8 mouse cellular contexts compared by ENCODE assay signal in the genomic region with DNA sequence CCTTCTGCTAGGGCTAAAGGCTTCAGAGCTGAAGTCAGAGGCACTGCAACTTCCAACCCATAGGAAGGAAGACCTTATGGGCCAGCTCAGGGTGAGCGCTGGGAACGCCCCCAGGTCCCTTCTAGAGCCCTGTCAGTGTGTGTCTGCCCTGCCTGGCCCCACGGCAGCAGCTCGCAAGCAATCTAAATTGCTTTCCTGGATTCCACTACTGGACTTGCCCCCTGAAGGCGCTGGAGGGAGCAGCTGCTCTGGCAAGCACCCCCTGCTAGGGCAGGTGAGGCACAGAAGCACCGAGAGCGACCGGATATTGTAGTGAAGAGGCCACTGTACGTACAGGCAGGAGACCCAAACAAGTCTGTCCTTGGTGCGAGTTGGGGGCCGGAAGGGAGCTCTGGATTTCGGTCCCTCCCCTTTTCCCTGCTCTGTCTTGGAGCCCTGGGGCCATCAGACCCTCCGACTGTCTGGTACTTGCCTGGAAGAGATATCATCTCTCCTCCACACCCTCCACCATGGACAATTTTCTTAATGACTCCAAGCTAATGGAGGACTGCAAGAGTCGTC. TPM values are rescaled to one million over a fixed set of nuclear protein-coding genes. Genes with fewer than 3 reads are reported as not detected.
DNase-seq lines count a peak whose midpoint lies in the region; ATAC-seq and TF ChIP-seq lines count a peak whose summit lies in the region.

No protein-coding gene starts in this region.

- WGBS in heart, embryonic 15.5 days = 5% methylated on average over 14 of the region's 14 CpGs
- 3% methylated on average over 14 of the region's 14 CpGs for WGBS in limb, embryonic 15.5 days
- WGBS in midbrain, embryonic 14.5 days = 5% methylated on average over 14 of the region's 14 CpGs

- H3K9me3 ChIP-seq in heart, embryonic 15.5 days (replicated peaks) = no peaks in the 10 kb centered on the region
- H3K9me3 ChIP-seq in limb, embryonic 15.5 days = no peaks in the 10 kb centered on the region
- no peaks in the 10 kb centered on the region for H3K9me3 ChIP-seq in midbrain, embryonic 14.5 days (ENCODE audit: control insufficient read depth, low read length)

- H3K9ac ChIP-seq in heart, embryonic 15.5 days = peak overlapping the region; percentile 21; the same call in 1 of the 2 replicates
- peak overlapping the region; percentile 26; the same call in 1 of the 2 replicates for H3K9ac ChIP-seq in limb, embryonic 15.5 days
- peak overlapping the region; percentile 47 for H3K9ac ChIP-seq in midbrain, embryonic 14.5 days (replicated peaks; ENCODE audit: low read length)

- H3K4me1 ChIP-seq in brown adipose tissue, adult 24 weeks (ENCODE audit: control insufficient read depth, insufficient read depth, insufficient read length, low read length) = peaks cover 5% of the 10 kb centered on the region; the same call in 1 of the 2 replicates
- peaks cover 15% of the 10 kb centered on the region for H3K4me1 ChIP-seq in heart, embryonic 15.5 days (replicated peaks)
- H3K4me1 ChIP-seq in limb, embryonic 15.5 days = peaks cover 15% of the 10 kb centered on the region
- H3K4me1 ChIP-seq in midbrain, embryonic 14.5 days (ENCODE audit: control insufficient read depth, insufficient read depth, low read length) = peaks cover 4% of the 10 kb centered on the region; the same call in 1 of the 2 replicates

- TF ChIP-seq CTCF in gastrocnemius, adult 2 months (IDR thresholded peaks at IDR 0.05) = no peak

- peak; percentile 26 for DNase-seq in gastrocnemius, adult 2 months
- no peak for DNase-seq in gastrocnemius, adult 18-20 months (ENCODE audit: low spot score)
- peak; percentile 41 for DNase-seq in midbrain, embryonic 14.5 days
- DNase-seq in thymus, adult 18-20 months = peak; percentile 41 to 53
- DNase-seq in layer of hippocampus, postnatal 14 days (ENCODE audit: low spot score in 2 of 2) = no peak

- peak overlapping the region; percentile 46 for H3K27ac ChIP-seq in gastrocnemius, adult 2 months
- peak overlapping the region; percentile 44 for H3K27ac ChIP-seq in brown adipose tissue, adult 24 weeks (replicated peaks; ENCODE audit: low read depth, low read length)
- H3K27ac ChIP-seq in heart, embryonic 15.5 days = no peak overlapping the region
- no peak overlapping the region for H3K27ac ChIP-seq in limb, embryonic 15.5 days
- H3K27ac ChIP-seq in midbrain, embryonic 14.5 days (replicated peaks; ENCODE audit: low read depth, low read length) = no peak overlapping the region

- H3K36me3 ChIP-seq in heart, embryonic 15.5 days = no peaks in the 10 kb centered on the region
- no peaks in the 10 kb centered on the region for H3K36me3 ChIP-seq in limb, embryonic 15.5 days
- H3K36me3 ChIP-seq in midbrain, embryonic 14.5 days (ENCODE audit: control insufficient read depth, insufficient read depth, low read length) = no peaks in the 10 kb centered on the region

- intact Hi-C loops in gastrocnemius, adult 2 months (cut with DNase I) = loop anchor here (10.0 kb wide), 1 partner anchor 154 kb away; no protein-coding TSS in a partner anchor

- ATAC-seq in heart, embryonic 15.5 days (replicated peaks; ENCODE audit: insufficient number of reproducible peaks, insufficient read depth, low FRiP score, low read depth) = peak; percentile 22; the same call in 1 of the 2 replicates
- no peak for ATAC-seq in limb, embryonic 15.5 days (ENCODE audit: insufficient number of reproducible peaks, low FRiP score, low TSS enrichment, low read depth)
- ATAC-seq in midbrain, embryonic 14.5 days (ENCODE audit: low FRiP score, low TSS enrichment) = peak; percentile 66

- peaks cover 26% of the 10 kb centered on the region for H3K27me3 ChIP-seq in heart, embryonic 15.5 days
- H3K27me3 ChIP-seq in limb, embryonic 15.5 days = peaks cover 26% of the 10 kb centered on the region
- H3K27me3 ChIP-seq in midbrain, embryonic 14.5 days (ENCODE audit: control insufficient read depth, insufficient read depth, low read length) = peaks cover 13% of the 10 kb centered on the region

- H3K4me2 ChIP-seq in heart, embryonic 15.5 days = peak overlapping the region; percentile 86
- H3K4me2 ChIP-seq in limb, embryonic 15.5 days = peak overlapping the region; percentile 86
- peak overlapping the region; percentile 68 for H3K4me2 ChIP-seq in midbrain, embryonic 14.5 days (ENCODE audit: low read length)

- peak overlapping the region; percentile 73 for H3K4me3 ChIP-seq in gastrocnemius, adult 2 months
- peak overlapping the region; percentile 59 for H3K4me3 ChIP-seq in brown adipose tissue, adult 24 weeks (ENCODE audit: insufficient read depth, low read depth, low read length)
- H3K4me3 ChIP-seq in heart, embryonic 15.5 days = peak overlapping the region; percentile 50
- peak overlapping the region; percentile 42 for H3K4me3 ChIP-seq in limb, embryonic 15.5 days
- H3K4me3 ChIP-seq in midbrain, embryonic 14.5 days (replicated peaks; ENCODE audit: low read depth, low read length) = peak overlapping the region; percentile 49

RNA-seq across cellular contexts. Expression of a gene that starts 0.5 kb away (rescaled TPM):
- total RNA-seq in gastrocnemius, adult 2 months (2021) = under 1 TPM in 1 of 2 experiments, not detected in 1; 0.17 TPM
- total RNA-seq in gastrocnemius, adult 18-20 months (2021) = under 1 TPM in 1 of 2 experiments, not detected in 1; 0.09 TPM
- 0.63 TPM in 1 of 2 replicates, not detected in the other for polyA plus RNA-seq in brown adipose tissue, adult 24 weeks (2012; ENCODE audit: insufficient read depth, insufficient read length, missing spikeins)
- 0.18 and 0.44 TPM in 2 replicates for polyA plus RNA-seq in heart, embryonic 15.5 days (2015; fragmentation: Nextera tagmentation; extraction: Ambion mirVana)
- polyA plus RNA-seq in limb, embryonic 15.5 days (2015; fragmentation: Nextera tagmentation; extraction: Ambion mirVana) = 0.68 TPM in 2 replicates
- 0.78 and 0.84 TPM in 2 replicates for polyA plus RNA-seq in midbrain, embryonic 14.5 days (2014; fragmentation: Nextera tagmentation; extraction: Ambion mirVana)
- under 1 TPM; 0.14 to 0.26 TPM for total RNA-seq in layer of hippocampus, postnatal 14 days (2021)

Comparison
In these comparisons a context has a peak if more than half of its experiments do, and no peak if none do; other contexts are left out.
1. DNase-seq: peak in gastrocnemius, adult 2 months (single experiment), midbrain, embryonic 14.5 days (single experiment) and thymus, adult 18-20 months (2 of 2); none in gastrocnemius, adult 18-20 months (single experiment) and layer of hippocampus, postnatal 14 days (0 of 2).
2. H3K27ac ChIP-seq: peak in gastrocnemius, adult 2 months (single experiment) and brown adipose tissue, adult 24 weeks (single experiment); none in heart, embryonic 15.5 days (single experiment), limb, embryonic 15.5 days (single experiment) and midbrain, embryonic 14.5 days (single experiment).
3. Peak in every context shown above with its lines, with median percentiles within 50 percentile points of each other: H3K4me3 ChIP-seq, H3K4me2 ChIP-seq and H3K9ac ChIP-seq.